ENCODE assay signal across 15 mouse cellular contexts in genomic region chr9:115436301-115436700, GRCm38 (mm10).
A peak's percentile ranks its signal among the peaks of the same experiment; 100 is the strongest.
DNase-seq lines count a peak whose midpoint lies in the region.
"Had no signal": no experiment of that assay in that cellular context is flagged by ENCODE, and none has a peak within 500 bp of the region (broad histone marks: within the 10 kb centered on the region; RNA-seq: fewer than 3 reads in every experiment).

No protein-coding gene starts in this region.

- DNase-seq in adrenal gland, adult (ENCODE audit: inconsistent age in 2 of 2, low spot score in 1 of 2), result peak; percentile 74 to 77
- DNase-seq in adrenal gland, postnatal 4 days (ENCODE audit: low spot score in 2 of 2), result no peak
- peak; percentile 54 for DNase-seq in adrenal gland, adult 2 months
- DNase-seq in adrenal gland, postnatal 10 days, result peak; percentile 20
- peak; percentile 10 for DNase-seq in adrenal gland, postnatal 25 days
- DNase-seq in right cerebral cortex, adult 2 months (ENCODE audit: low spot score in 2 of 2), result no peak
- DNase-seq in testis, postnatal 14 days (ENCODE audit: low spot score), result no peak
- no peak for DNase-seq in left cerebral cortex, adult 18-20 months (ENCODE audit: low spot score in 2 of 2)
- DNase-seq: B cell, adult 2 months; cerebellum, adult 11-12 months; cerebellum, adult 2 months; cerebellum, adult 9-10 months; cerebellum, postnatal 10 days; cerebellum, postnatal 25 days; forebrain, postnatal 0 days had no signal

Comparison
In these comparisons a context has a peak if more than half of its experiments do, and no peak if none do; other contexts are left out.
1. DNase-seq: peak in adrenal gland, adult (2 of 2), adrenal gland, adult 2 months (single experiment), adrenal gland, postnatal 10 days (single experiment) and adrenal gland, postnatal 25 days (single experiment); none in adrenal gland, postnatal 4 days (0 of 2), right cerebral cortex, adult 2 months (0 of 2), testis, postnatal 14 days (single experiment) and left cerebral cortex, adult 18-20 months (0 of 2).